Mouse (Mus musculus) megakaryocyte, embryonic 14.5 days (primary cell): ENCODE measurements around the gene Bpifb2.

Source experiments
- FLI1 ChIP-seq: IDR thresholded peaks from 2 replicates; pipeline ENCODE4 v1.6.1; 2012; ENCODE audit warnings: low read length, inconsistent platforms, mixed read lengths
- GATA1 ChIP-seq: IDR thresholded peaks from 3 replicates; pipeline ENCODE4 v1.6.1; 2012; ENCODE audit warnings: mixed read lengths, low read length, inconsistent platforms, borderline replicate concordance

GRCm38 (mm10) chr2:153931125-153931524 lies 56.3 kb downstream of the Bpifb2 start:
- TF ChIP-seq GATA1 (no peak), FLI1 (no peak)
